Mouse (Mus musculus) c-Kit-positive CD71-positive TER-119-positive erythroid progenitor cells, embryonic 14.5 days (primary cell): ENCODE data around the gene Baz1a.

Experiments used
- DNase-seq: peaks from one replicate; pipeline ENCODE4 v3.0.0-alpha.2; 2013; ENCODE audit warnings: low spot score

Baz1a gene

GRCm38 (mm10) chr12:54850551-54850950 lies 163.6 kb downstream of the Baz1a start:
- DNase-seq, result no peak

- DNase-seq, result no peak
Observed at GRCm38 (mm10) chr12:54844415-54844814, 169.7 kb downstream of the Baz1a start.
